Mouse (Mus musculus): ENCODE measurements around the gene Col4a3bp. TPM values are rescaled to one million over a fixed set of nuclear protein-coding genes. Genes with fewer than 3 reads are reported as not detected.
A peak's percentile ranks its signal among the peaks of the same experiment; 100 is the strongest.

Gene Col4a3bp
- polyA plus RNA-seq, 2 experiments, result 4.5 to 5.7 TPM

GRCm38 (mm10) chr13:96507541-96507940 lies 34.9 kb upstream of the Col4a3bp start:
- no peak overlapping the region for H3K9ac ChIP-seq (replicated peaks)
- ATAC-seq (ENCODE audit: insufficient read depth) (no peak), DNase-seq (ENCODE audit: low read depth in 3 of 3, low spot score in 3 of 3) (no peak)
- H3K27me3 ChIP-seq (ENCODE audit: control insufficient read depth, insufficient read depth, low read length), result no peaks in the 10 kb centered on the region
- 79% methylated on average over 4 of the region's 4 CpGs for WGBS (ENCODE audit: insufficient replicate concordance)
- H3K9me3 ChIP-seq (ENCODE audit: control insufficient read depth, low read length), result no peaks in the 10 kb centered on the region
- TF ChIP-seq CTCF (IDR thresholded peaks at IDR 0.05; ENCODE audit: low read depth) (no peak), EP300 (IDR thresholded peaks at IDR 0.05; ENCODE audit: low read depth) (no peak)
- peaks cover 0 to 7% of the 10 kb centered on the region in 2 experiments; a peak in 2 of 4 replicates for H3K4me1 ChIP-seq (replicated peaks; ENCODE audit: control insufficient read depth in 2 of 2, insufficient read depth in 2 of 2, low read length in 1 of 2)
- no peak overlapping the region for H3K4me3 ChIP-seq (ENCODE audit: insufficient read depth in 1 of 2, low read depth in 2 of 2, low read length in 2 of 2)
- H3K36me3 ChIP-seq (replicated peaks; ENCODE audit: control insufficient read depth, insufficient read depth, low read depth), result no peaks in the 10 kb centered on the region
- no peak overlapping the region for H3K27ac ChIP-seq
- no peak overlapping the region for H3K4me2 ChIP-seq (ENCODE audit: low read depth)

DNA sequence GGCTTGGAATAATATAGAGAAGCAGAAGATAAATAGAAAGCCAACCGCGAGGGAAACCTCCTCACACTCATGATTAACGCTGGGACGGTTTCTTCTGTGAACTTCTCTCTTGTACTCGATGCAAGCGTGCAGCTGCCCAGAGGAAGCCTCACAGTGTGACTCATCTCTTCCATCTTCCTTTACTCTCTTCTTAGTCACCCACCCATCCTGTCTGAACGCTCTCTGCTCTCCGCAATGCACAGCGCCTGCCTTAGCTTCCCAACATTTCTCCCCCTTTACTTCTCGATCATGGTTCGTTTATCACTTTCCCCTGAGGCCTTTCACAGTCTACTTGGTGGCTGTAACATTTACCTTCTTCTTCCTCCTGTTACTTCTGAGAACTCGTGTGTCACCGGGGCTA lies 31.8 kb upstream of the Col4a3bp start:
- Histone ChIP-seq H3K27me3 (ENCODE audit: control insufficient read depth, insufficient read depth, low read length) (no peaks in the 10 kb centered on the region), H3K9me3 (ENCODE audit: control insufficient read depth, low read length) (no peaks in the 10 kb centered on the region), H3K4me1 (replicated peaks; ENCODE audit: control insufficient read depth in 2 of 2, insufficient read depth in 2 of 2, low read length in 1 of 2) (peaks cover 0 to 7% of the 10 kb centered on the region in 2 experiments; a peak in 2 of 4 replicates), H3K36me3 (replicated peaks; ENCODE audit: control insufficient read depth, insufficient read depth, low read depth) (no peaks in the 10 kb centered on the region), H3K27ac (no peak overlapping the region), H3K9ac (replicated peaks) (no peak overlapping the region), H3K4me2 (ENCODE audit: low read depth) (no peak overlapping the region), H3K4me3 (ENCODE audit: insufficient read depth in 1 of 2, low read depth in 2 of 2, low read length in 2 of 2) (no peak overlapping the region)
- TF ChIP-seq EP300 (IDR thresholded peaks at IDR 0.05; ENCODE audit: low read depth), result no peak
- no peak for TF ChIP-seq CTCF (IDR thresholded peaks at IDR 0.05; ENCODE audit: low read depth)
- DNase-seq (ENCODE audit: low read depth in 3 of 3, low spot score in 3 of 3) (peak in 1 of 3 experiments; percentile 33), ATAC-seq (ENCODE audit: insufficient read depth) (no peak)
- whole genome bisulfite sequencing (ENCODE audit: insufficient replicate concordance), result 19% methylated on average over 13 of the region's 13 CpGs

GRCm38 (mm10) chr13:96511262-96511661 lies 31.2 kb upstream of the Col4a3bp start:
- TF ChIP-seq CTCF (IDR thresholded peaks at IDR 0.05; ENCODE audit: low read depth), result no peak
- TF ChIP-seq EP300 (IDR thresholded peaks at IDR 0.05; ENCODE audit: low read depth), result no peak
- no peak for DNase-seq (ENCODE audit: low read depth in 3 of 3, low spot score in 3 of 3)
- Histone ChIP-seq H3K4me2 (ENCODE audit: low read depth) (no peak overlapping the region), H3K9me3 (ENCODE audit: control insufficient read depth, low read length) (no peaks in the 10 kb centered on the region), H3K4me1 (replicated peaks; ENCODE audit: control insufficient read depth in 2 of 2, insufficient read depth in 2 of 2, low read length in 1 of 2) (peaks cover 0 to 7% of the 10 kb centered on the region in 2 experiments; a peak in 2 of 4 replicates), H3K4me3 (ENCODE audit: insufficient read depth in 1 of 2, low read depth in 2 of 2, low read length in 2 of 2) (no peak overlapping the region), H3K9ac (replicated peaks) (no peak overlapping the region), H3K27ac (no peak overlapping the region), H3K36me3 (replicated peaks; ENCODE audit: control insufficient read depth, insufficient read depth, low read depth) (no peaks in the 10 kb centered on the region; the same call in 1 of the 2 replicates), H3K27me3 (ENCODE audit: control insufficient read depth, insufficient read depth, low read length) (no peaks in the 10 kb centered on the region)
- no peak for ATAC-seq (ENCODE audit: insufficient read depth)
- WGBS (ENCODE audit: insufficient replicate concordance), result 50% methylated on average over 1 of the region's 1 CpGs

DNA sequence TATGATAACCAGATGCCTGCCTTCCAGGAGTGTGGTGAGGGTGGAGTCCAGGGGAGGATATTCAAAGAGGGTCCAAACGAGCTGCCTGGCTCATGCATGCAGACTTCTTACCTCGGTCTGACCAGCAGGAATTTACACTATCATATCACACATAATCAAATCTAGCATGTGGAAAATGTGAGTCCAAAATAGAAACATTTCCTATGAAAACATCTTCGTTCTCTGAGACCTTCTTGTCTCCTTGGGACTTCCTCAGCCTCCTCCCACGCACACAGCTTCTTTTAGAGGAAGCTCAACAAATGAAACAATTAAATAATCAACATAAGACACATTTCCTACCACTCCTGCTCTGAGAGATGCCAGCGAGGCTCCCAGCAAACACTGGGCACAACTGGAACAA lies 30.5 kb upstream of the Col4a3bp start:
- H3K4me2 ChIP-seq (ENCODE audit: low read depth), result no peak overlapping the region
- no peaks in the 10 kb centered on the region for H3K9me3 ChIP-seq (ENCODE audit: control insufficient read depth, low read length)
- no peak overlapping the region for H3K4me3 ChIP-seq (ENCODE audit: insufficient read depth in 1 of 2, low read depth in 2 of 2, low read length in 2 of 2)
- H3K27ac ChIP-seq, result no peak overlapping the region
- peaks cover 0 to 7% of the 10 kb centered on the region in 2 experiments; a peak in 2 of 4 replicates for H3K4me1 ChIP-seq (replicated peaks; ENCODE audit: control insufficient read depth in 2 of 2, insufficient read depth in 2 of 2, low read length in 1 of 2)
- H3K27me3 ChIP-seq (ENCODE audit: control insufficient read depth, insufficient read depth, low read length), result no peaks in the 10 kb centered on the region
- no peak for TF ChIP-seq EP300 (IDR thresholded peaks at IDR 0.05; ENCODE audit: low read depth)
- no peak for TF ChIP-seq CTCF (IDR thresholded peaks at IDR 0.05; ENCODE audit: low read depth)
- no peak overlapping the region for H3K9ac ChIP-seq (replicated peaks)
- H3K36me3 ChIP-seq (replicated peaks; ENCODE audit: control insufficient read depth, insufficient read depth, low read depth), result no peaks in the 10 kb centered on the region; the same call in 1 of the 2 replicates
- DNase-seq (ENCODE audit: low read depth in 3 of 3, low spot score in 3 of 3), result no peak
- 34% methylated on average over 5 of the region's 5 CpGs for whole genome bisulfite sequencing (ENCODE audit: insufficient replicate concordance)
- no peak for ATAC-seq (ENCODE audit: insufficient read depth)

- TF ChIP-seq CTCF (IDR thresholded peaks at IDR 0.05; ENCODE audit: low read depth) (no peak), EP300 (IDR thresholded peaks at IDR 0.05; ENCODE audit: low read depth) (no peak)
- peaks cover 0 to 7% of the 10 kb centered on the region in 2 experiments; a peak in 2 of 4 replicates for H3K4me1 ChIP-seq (replicated peaks; ENCODE audit: control insufficient read depth in 2 of 2, insufficient read depth in 2 of 2, low read length in 1 of 2)
- no peak overlapping the region for H3K4me3 ChIP-seq (ENCODE audit: insufficient read depth in 1 of 2, low read depth in 2 of 2, low read length in 2 of 2)
- H3K9me3 ChIP-seq (ENCODE audit: control insufficient read depth, low read length), result no peaks in the 10 kb centered on the region
- WGBS (ENCODE audit: insufficient replicate concordance), result 83% methylated on average over 5 of the region's 5 CpGs
- DNase-seq (ENCODE audit: low read depth in 3 of 3, low spot score in 3 of 3) (no peak), ATAC-seq (ENCODE audit: insufficient read depth) (no peak)
- H3K4me2 ChIP-seq (ENCODE audit: low read depth), result no peak overlapping the region
- H3K9ac ChIP-seq (replicated peaks), result no peak overlapping the region
- H3K27ac ChIP-seq, result no peak overlapping the region
- H3K36me3 ChIP-seq (replicated peaks; ENCODE audit: control insufficient read depth, insufficient read depth, low read depth), result no peaks in the 10 kb centered on the region; the same call in 1 of the 2 replicates
- H3K27me3 ChIP-seq (ENCODE audit: control insufficient read depth, insufficient read depth, low read length), result no peaks in the 10 kb centered on the region
These were observed 28.1 kb upstream of the Col4a3bp start for GRCm38 (mm10) chr13:96514154-96514942.

All from liver, embryonic 14.5 days (tissue).